Mouse (Mus musculus) liver, postnatal 0 days (tissue): Measurements from ENCODE around the gene Hmgn3.

Source experiments
- CTCF ChIP-seq: sonication (generic); IDR thresholded peaks from 2 replicates; pipeline ENCODE4 v1.5.1; 2016; ENCODE audit warnings: antibody characterized with exemption, low read depth
- EP300 ChIP-seq: IDR thresholded peaks from 2 replicates; pipeline ENCODE4 v1.6.1; 2016; ENCODE audit warnings: antibody characterized with exemption, low read depth, mild to moderate bottlenecking

DNA sequence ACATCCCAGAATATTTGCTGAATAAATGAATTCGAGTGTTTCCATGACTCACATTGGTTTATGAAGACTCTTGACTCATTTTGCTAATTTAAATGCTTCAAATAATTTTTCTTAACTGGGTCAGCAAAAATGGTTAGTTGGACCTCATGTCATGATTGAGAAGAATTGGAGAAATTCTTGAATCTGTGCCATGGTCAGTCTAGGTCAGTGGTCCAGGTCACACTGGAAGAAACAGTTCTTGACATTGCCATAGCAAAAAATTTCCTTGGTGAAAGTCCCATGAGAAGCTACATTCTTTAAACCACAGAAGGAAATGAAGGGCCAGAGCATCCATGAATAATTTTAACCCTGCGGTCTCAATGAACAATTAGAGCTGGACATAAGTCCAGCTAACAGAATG lies 30.8 kb downstream of the Hmgn3 start:
- TF ChIP-seq CTCF (no peak), EP300 (no peak)
